Mouse (Mus musculus): ENCODE data around the gene Ap5z1.
A peak's percentile ranks its signal among the peaks of the same experiment; 100 is the strongest.

Ap5z1 gene

DNA sequence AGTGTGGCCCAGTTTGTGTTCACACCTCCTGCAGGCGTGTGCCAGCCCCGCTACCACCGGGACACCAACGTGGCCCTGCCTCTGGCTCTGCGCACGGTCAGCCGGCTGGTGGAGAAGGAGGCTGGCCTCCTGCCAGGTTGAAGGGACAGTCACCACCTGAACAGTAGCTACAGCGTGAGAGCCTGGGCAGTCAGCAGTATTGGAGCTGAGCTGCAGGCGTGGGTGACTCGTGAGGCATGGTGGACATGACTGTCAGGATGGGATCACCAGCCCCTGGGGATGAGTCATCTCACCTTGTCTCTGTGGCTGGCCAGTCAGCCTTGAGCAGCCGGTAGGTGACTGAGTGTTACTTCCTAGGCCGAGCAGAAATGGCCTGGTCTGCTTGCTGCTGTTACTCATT lies 13.6 kb downstream of the Ap5z1 start:
- DNase-seq: no peak

DNA sequence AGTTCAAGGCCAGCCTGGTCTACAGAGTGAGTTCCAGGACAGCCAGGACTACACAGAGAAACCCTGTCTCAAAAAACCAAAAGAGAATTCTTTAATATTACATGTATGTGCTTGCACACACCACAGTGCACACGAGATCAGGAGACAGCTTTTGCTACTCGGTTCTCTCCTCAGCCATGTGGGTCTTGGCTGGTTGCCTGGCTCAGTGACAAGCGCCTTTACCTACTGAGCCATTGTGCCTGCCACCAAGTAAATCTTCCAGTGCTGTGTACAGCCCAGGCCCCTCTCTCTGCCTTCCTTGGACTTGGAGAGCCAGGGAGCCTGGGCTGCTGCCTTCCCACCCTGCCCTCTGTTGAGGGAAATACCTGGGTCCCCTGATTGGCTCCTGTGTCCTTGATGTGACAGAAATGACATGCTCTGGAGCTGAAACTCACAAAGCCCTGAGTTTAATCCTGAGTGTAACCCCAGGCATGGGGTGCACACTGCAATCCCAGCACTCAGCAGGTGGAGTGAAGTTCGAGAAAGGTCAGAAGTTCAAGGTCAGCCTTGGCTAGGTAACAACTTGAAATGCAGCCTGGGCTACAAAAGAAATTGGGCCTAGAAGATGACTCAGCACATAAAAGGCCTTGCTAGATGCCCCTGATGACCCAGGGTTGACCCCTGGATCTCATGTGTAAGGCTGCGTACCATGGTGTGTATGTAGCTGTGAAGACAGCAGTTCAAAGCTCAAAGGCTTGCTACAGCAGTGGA lies 14.3 kb downstream of the Ap5z1 start:
- DNase-seq: no peak

DNA sequence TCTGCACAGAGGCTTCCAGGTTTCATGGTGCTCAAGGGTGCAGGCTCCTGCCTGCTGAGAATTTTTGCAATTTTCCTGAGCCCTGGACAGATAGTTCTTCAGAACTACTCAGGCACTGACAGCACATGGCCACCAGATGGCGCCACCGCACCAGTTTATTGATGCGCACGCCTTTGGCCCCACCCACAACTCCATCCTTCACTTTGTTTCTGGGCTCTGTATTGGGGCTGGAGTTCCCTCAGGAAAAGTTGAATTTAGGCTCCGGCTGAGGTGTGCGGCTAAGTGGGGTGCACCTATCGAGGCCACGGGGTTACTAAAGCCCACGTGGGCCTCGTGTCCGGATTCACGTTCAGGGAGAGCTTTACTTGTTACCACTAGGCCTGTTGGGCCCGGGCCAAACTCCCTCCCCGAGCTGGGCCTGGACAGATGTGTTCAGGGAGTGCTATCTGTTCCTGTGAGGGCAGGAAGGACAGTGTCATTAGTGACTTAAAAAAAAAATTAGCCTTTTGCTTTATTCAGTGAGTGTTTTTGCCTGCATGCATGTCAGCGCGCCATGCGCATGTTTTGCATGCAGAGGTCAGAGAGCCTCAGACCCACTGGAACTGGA lies 15.2 kb downstream of the Ap5z1 start:
- peak; percentile 52 for DNase-seq

- DNase-seq: no peak
These were observed 18.8 kb downstream of the Ap5z1 start for GRCm38 (mm10) chr5:142482512-142482911.

DNA sequence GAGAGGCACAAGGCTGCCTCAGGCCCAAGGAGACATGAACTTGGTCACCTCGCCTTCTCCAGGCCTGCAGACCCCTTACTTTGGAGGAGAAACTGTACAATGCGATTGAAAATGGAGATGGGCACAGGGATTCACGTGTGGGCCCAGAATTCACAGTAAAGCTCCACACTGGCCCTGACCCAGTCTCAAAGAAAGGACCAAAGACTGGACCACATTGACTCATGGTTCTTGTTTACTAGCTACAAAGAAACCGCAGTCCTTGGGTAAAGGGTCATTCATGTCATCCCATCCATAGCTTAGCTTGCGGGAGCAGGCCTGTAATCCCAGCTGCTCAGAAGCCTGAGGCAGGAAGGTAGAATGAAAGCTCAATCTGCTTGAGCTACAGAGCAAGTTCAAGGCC lies 19.8 kb downstream of the Ap5z1 start:
- no peak for DNase-seq

- no peak for DNase-seq
These were observed 22.9 kb downstream of the Ap5z1 start for GRCm38 (mm10) chr5:142486654-142487053.

DNA sequence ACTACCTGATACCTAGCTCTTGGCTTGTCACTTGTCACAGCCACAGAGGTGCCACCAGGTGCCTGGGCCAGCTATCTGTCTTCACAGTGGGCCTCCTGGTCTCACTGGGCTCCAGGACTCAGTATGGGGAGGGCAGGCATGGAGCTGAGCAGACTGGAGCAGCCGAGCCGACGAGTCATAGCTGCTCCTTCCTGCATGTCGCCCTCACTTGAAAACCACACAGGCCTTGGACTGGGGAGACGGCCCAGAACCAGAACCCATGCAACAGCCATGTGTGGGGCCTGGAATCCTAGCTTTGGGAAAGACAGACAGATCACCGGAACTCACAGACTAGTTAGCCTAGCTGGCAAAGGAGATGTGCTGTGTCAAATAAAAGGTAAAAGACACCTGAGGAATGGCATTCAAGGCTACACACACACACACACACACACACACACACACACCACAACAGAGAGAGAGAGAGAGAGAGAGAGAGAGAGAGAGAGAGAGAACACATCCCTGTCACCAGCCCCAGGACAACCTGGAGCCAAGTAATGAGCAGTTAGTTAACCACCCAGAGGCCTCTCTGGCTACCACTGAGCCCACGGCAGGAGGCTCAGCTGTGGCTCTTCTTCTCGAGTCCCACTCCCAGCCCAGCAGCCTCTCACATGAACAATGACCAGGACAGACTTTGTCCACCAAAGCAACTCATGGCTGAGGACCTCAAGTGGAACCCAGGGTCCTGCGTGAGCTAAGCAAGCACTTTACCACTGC lies 26.4 kb downstream of the Ap5z1 start:
- DNase-seq: no peak

DNA sequence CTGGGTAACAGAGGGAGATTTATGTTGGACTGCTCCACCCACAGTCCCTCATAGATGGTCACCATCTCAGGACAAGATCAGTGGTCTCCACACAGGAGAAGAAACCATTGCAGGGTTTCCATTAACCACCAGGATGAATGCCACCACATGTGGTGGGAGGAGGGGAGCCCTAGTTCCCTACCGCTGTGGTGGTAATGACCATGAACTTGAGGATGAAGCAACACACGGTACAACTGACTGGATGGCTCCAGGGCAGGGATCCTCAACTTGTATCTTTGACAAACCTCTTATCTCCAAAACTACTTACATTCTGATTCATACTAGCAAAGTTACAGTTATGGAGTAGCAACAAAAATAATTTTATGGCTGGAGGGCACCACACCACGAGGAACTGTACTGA lies 29.6 kb downstream of the Ap5z1 start:
- no peak for DNase-seq

GRCm38 (mm10) chr5:142495321-142496096 lies 31.8 kb downstream of the Ap5z1 start:
- DNase-seq: no peak

- DNase-seq: no peak
These were observed 35.2 kb downstream of the Ap5z1 start for GRCm38 (mm10) chr5:142498964-142499363.

DNA sequence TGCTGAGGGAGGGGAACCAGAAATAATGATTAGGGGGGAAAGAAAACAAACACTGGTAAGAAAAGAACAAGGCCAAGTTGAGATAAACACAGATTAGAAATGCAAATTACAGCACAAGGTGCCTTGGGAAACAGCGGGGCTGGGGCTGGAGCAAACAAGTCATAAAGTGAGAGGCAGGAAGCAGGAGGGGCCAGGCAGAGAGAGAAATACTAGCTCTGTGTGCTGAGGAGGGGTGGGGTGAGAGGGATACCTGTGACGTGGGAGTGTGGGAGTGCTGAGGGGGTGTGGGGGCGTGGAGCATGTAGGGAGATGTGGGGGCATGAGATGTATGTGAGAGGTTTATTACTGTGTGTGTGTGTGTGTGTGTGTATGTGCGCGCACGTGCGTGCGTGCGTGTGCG lies 37.2 kb downstream of the Ap5z1 start:
- no peak for DNase-seq

GRCm38 (mm10) chr5:142502414-142502813 lies 38.7 kb downstream of the Ap5z1 start:
- peak; percentile 83 for DNase-seq

GRCm38 (mm10) chr5:142504175-142504574 lies 40.4 kb downstream of the Ap5z1 start:
- DNase-seq: no peak

GRCm38 (mm10) chr5:142505695-142506423 lies 42.1 kb downstream of the Ap5z1 start:
- no peak for DNase-seq

- DNase-seq: no peak
These were observed 45.7 kb downstream of the Ap5z1 start for GRCm38 (mm10) chr5:142509141-142510060.

DNA sequence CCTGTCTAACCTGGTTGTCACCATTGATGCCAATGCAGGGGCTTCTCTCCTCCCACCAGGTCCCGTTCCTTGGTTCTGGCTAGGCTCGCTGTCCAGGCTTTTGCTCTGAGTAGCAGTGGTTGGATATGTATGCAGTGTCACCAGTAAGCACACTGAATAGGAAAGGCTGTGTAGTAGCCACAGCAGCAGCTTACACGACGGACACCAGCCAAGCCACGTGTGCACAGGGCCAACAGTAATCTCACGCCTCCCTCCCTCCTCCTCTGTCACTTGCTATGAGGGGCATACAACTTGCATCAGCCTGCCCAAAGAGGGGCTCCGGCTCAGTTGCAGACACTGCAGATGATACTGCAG lies 46.3 kb downstream of the Ap5z1 start:
- DNase-seq: no peak

GRCm38 (mm10) chr5:142512112-142512511 lies 48.4 kb downstream of the Ap5z1 start:
- DNase-seq: no peak

DNA sequence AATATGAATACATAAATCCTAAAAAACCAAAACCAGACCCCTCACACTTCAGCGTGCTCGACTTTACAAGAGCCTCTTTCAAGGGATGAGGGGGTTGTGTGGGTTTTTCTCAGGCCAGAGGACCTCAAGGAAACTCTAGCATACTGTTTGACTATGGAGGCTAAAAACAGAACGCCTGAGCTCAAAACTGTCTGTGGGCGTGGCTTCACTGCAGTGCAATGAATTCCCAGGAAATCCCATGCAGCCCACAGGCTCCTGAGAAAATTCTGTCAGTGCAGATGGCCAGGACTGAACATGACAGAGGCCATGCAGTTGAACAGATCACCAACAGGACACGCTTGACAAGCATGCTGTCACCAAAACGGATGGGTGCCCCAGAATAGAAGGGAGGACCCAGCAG lies 55.2 kb downstream of the Ap5z1 start:
- DNase-seq: no peak

DNA sequence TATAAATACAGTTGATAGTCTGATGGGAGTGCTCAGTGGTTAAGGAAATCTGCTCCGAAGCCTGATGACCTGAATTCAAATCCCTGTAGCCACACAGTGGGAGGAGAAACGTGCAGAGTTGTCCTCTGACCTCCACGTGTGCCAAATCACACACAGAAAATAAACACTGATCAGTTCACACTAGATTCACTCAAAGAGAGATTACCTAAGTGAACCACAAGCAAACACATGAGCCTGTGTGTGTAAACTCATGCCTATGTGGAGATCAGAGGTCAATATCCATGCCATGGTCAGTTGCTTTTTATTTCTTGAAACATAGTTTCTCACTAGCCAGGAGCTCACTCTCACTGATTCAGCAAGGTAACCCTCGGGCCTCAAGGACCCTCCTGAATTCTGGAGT lies 56.6 kb downstream of the Ap5z1 start:
- no peak for DNase-seq

- DNase-seq: no peak
These were observed 57.6 kb downstream of the Ap5z1 start for GRCm38 (mm10) chr5:142521195-142521866.

All from kidney, adult 11 months (tissue).